Mouse (Mus musculus): ENCODE measurements at regions not wholly inside any gene's neighbourhood (a gene's known extent, or its start where the extent isn't known, plus 50 kb on each side); places are given as distances from the start of the nearest gene placed in this dataset.

GRCm38 (mm10) chr5:85706084-85706483, 359.3 kb downstream of the Cenpc1 start:
- no peak for DNase-seq

- DNase-seq: no peak
Observed at GRCm38 (mm10) chr5:85677872-85678271, 387.5 kb downstream of the Cenpc1 start.

- no peak for DNase-seq
Observed at GRCm38 (mm10) chr5:85671121-85671520, 394.3 kb downstream of the Cenpc1 start.

GRCm38 (mm10) chr5:85661487-85661886, 403.9 kb downstream of the Cenpc1 start:
- DNase-seq: no peak

GRCm38 (mm10) chr5:85621078-85621477, 444.3 kb downstream of the Cenpc1 start:
- no peak for DNase-seq

GRCm38 (mm10) chr5:85614783-85615182, 450.6 kb downstream of the Cenpc1 start:
- no peak for DNase-seq

GRCm38 (mm10) chr5:85612606-85613005, 452.8 kb downstream of the Cenpc1 start:
- no peak for DNase-seq

GRCm38 (mm10) chr5:85609104-85609503, 456.3 kb downstream of the Cenpc1 start:
- DNase-seq: no peak

GRCm38 (mm10) chr5:85598164-85598563, 467.2 kb downstream of the Cenpc1 start:
- DNase-seq: no peak

- DNase-seq: no peak
Observed at GRCm38 (mm10) chr5:85595082-85595447, 470.3 kb downstream of the Cenpc1 start.

- no peak for DNase-seq
Observed at GRCm38 (mm10) chr5:85594413-85595081, 470.8 kb downstream of the Cenpc1 start.

GRCm38 (mm10) chr5:85592236-85592635, 473.1 kb downstream of the Cenpc1 start:
- DNase-seq: no peak

GRCm38 (mm10) chr5:85586727-85587126, 478.7 kb downstream of the Cenpc1 start:
- DNase-seq: peak; percentile 44 to 48

GRCm38 (mm10) chr5:85572531-85572930, 492.9 kb downstream of the Cenpc1 start:
- no peak for DNase-seq

- peak; percentile 57 to 60 for DNase-seq
Observed at GRCm38 (mm10) chr5:85571967-85572366, 493.4 kb downstream of the Cenpc1 start.

- DNase-seq: peak; percentile 26 to 61
Observed at GRCm38 (mm10) chr5:85571381-85571780, 494.0 kb downstream of the Cenpc1 start.

- DNase-seq: no peak
Observed at GRCm38 (mm10) chr5:85536329-85536728, 529.1 kb downstream of the Cenpc1 start.

GRCm38 (mm10) chr5:85525385-85526194, 539.8 kb downstream of the Cenpc1 start:
- no peak for DNase-seq

GRCm38 (mm10) chr5:85505244-85505643, 560.1 kb downstream of the Cenpc1 start:
- no peak for DNase-seq

- no peak for DNase-seq
Observed at GRCm38 (mm10) chr5:85497261-85497660, 568.1 kb downstream of the Cenpc1 start.

GRCm38 (mm10) chr5:85485733-85486322, 579.6 kb downstream of the Cenpc1 start:
- peak; percentile 59 to 62 for DNase-seq

GRCm38 (mm10) chr5:85485157-85485556, 580.2 kb downstream of the Cenpc1 start:
- no peak for DNase-seq

- DNase-seq: no peak
Observed at GRCm38 (mm10) chr5:85467811-85468210, 597.6 kb downstream of the Cenpc1 start.

GRCm38 (mm10) chr5:85467151-85467550, 598.2 kb downstream of the Cenpc1 start:
- no peak for DNase-seq
